Mouse (Mus musculus) liver, postnatal 0 days (tissue): ENCODE results near the gene Dnmt3c. TPM values are rescaled to one million over a fixed set of nuclear protein-coding genes. Genes with fewer than 3 reads are reported as not detected.

ENCODE experiments used
- ATAC-seq: fragments of 200-750 bp; cut with Nextera tagmentation; 2 replicates; pipeline ENCODE4 v1.8.0; 2017; ENCODE audit warnings: mild to moderate bottlenecking, moderate library complexity
- DNase-seq: peaks from one replicate; pipeline ENCODE4 v3.0.0-alpha.2; 2016
- H3K27ac ChIP-seq: fragments of 300-500 bp; sonication (generic); 2 replicates; pipeline ENCODE4 v1.5.1; 2014; ENCODE audit warnings: antibody characterized with exemption, moderate library complexity, mild to moderate bottlenecking, low read depth
- H3K27me3 ChIP-seq: fragments of 300-500 bp; sonication (generic); 2 replicates; pipeline ENCODE4 v1.6.1; 2014; ENCODE audit warnings: low read length, control low read depth, mixed read lengths; ENCODE audit not compliant: insufficient read depth
- H3K36me3 ChIP-seq: fragments of 300-500 bp; sonication (generic); replicated peaks from 2 replicates; pipeline ENCODE4 v1.6.1; 2014; ENCODE audit warnings: mild to moderate bottlenecking, control low read depth, low read length, moderate library complexity, mixed read lengths; ENCODE audit not compliant: insufficient read depth
- H3K4me1 ChIP-seq: fragments of 300-500 bp; sonication (generic); 2 replicates; pipeline ENCODE4 v1.6.1; 2014; ENCODE audit warnings: antibody characterized with exemption, mild to moderate bottlenecking, control low read depth; ENCODE audit not compliant: insufficient read depth
- H3K4me2 ChIP-seq: fragments of 300-500 bp; sonication (generic); 2 replicates; pipeline ENCODE4 v1.6.1; 2014; ENCODE audit warnings: low read depth, mild to moderate bottlenecking, low read length, moderate library complexity, mixed read lengths
- H3K4me3 ChIP-seq: fragments of 300-500 bp; sonication (generic); 2 replicates; pipeline ENCODE4 v1.5.1; 2014; ENCODE audit warnings: low read depth, low read length
- H3K9ac ChIP-seq: fragments of 300-500 bp; sonication (generic); replicated peaks from 2 replicates; pipeline ENCODE4 v1.6.1; 2014; ENCODE audit warnings: mild to moderate bottlenecking, moderate library complexity
- H3K9me3 ChIP-seq: fragments of 300-500 bp; sonication (generic); 2 replicates; pipeline ENCODE4 v1.6.1; 2016; ENCODE audit warnings: mild to moderate bottlenecking, control low read depth, low read length, mixed read lengths
- CTCF ChIP-seq: sonication (generic); IDR thresholded peaks from 2 replicates; pipeline ENCODE4 v1.5.1; 2016; ENCODE audit warnings: antibody characterized with exemption, low read depth
- EP300 ChIP-seq: IDR thresholded peaks from 2 replicates; pipeline ENCODE4 v1.6.1; 2016; ENCODE audit warnings: antibody characterized with exemption, low read depth, mild to moderate bottlenecking
- WGBS: fragments of 180-500 bp; shearing (Covaris S2); extraction: QIAGEN DNeasy Blood & Tissue Kit; methylation state at CpG from one replicate; pipeline ENCODE4 v1.1.7; 2014; ENCODE audit not compliant: insufficient replicate concordance; 5-methylcytosine and 5-hydroxymethylcytosine counted together
- polyA plus RNA-seq: library from polyadenylated mRNA; unstranded; fragments of >200 nt; fragmentation: Nextera tagmentation; extraction: Ambion mirVana; gene quantifications from 2 replicates; pipeline ENCODE4 v1.2.1, GENCODE M21; 2015

The Dnmt3c gene
- polyA plus RNA-seq, 1 experiment from 2014 or later, result 0.46 TPM

DNA sequence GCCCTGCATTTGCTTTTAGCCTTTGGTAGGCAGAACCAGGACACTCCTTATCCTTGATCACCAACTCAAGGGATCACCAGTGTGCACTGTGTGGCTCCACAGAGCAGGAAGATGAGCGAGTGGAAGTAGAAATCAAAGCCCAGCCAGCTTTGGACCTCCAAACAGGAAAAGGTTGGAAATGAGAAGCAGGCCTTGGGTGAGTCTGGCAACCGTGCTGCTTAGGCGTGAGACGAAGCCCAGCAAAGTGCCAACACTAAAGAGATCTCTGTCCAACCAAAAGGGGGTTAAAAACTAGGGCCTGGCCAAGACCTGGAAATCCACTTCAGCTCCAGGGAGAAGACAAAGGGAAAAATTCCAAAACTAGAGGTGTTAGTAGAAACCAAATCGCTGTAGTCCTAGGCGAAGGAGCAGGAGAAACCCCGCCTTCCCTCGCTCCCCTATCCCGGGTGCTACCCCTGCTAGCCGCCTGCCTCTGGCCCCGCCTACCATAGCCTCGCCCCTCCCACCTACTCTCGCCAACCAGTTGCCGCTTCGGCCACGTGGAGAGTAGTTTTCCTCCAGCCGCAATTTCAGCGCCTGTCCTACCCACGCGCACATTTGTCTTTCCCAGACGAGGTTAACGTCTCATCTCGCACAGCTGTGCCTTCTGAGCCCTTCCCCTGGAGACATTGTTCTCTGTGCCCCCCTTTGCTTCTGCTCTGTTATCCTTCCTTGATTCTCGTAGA is 82.3 kb downstream of the Dnmt3c start:
- Histone ChIP-seq H3K4me2 (peak overlapping the region; percentile 87), H3K36me3 (peaks cover 4% of the 10 kb centered on the region; the same call in 1 of the 2 replicates), H3K9ac (peak overlapping the region; percentile 51), H3K4me3 (peak overlapping the region; percentile 43), H3K27ac (peak overlapping the region; percentile 67), H3K27me3 (no peaks in the 10 kb centered on the region), H3K9me3 (no peaks in the 10 kb centered on the region), H3K4me1 (peaks cover 9% of the 10 kb centered on the region)
- ATAC-seq (peak; percentile 85), DNase-seq (peak; percentile 86)
- 9% methylated on average over 24 of the region's 24 CpGs for WGBS
- TF ChIP-seq EP300 (no peak), CTCF (no peak)

Other genes starting within 250 kb of the Dnmt3c start
- gene 4930404H24Rik, start 203.9 kb upstream of the Dnmt3c start, polyA plus RNA-seq, result not detected in 2 replicates
- gene Nol4l, start 166.7 kb upstream of the Dnmt3c start, polyA plus RNA-seq, result 1.7 and 1.9 TPM in 2 replicates
- 31.2 and 32.9 TPM in 2 replicates for gene Commd7, start 63.9 kb upstream of the Dnmt3c start, polyA plus RNA-seq
- 4.8 and 5.3 TPM in 2 replicates for gene Dnmt3b, start 47.2 kb upstream of the Dnmt3c start, polyA plus RNA-seq
- gene Mapre1, start 44.6 kb downstream of the Dnmt3c start, polyA plus RNA-seq, result 79.0 and 79.2 TPM in 2 replicates
- gene Efcab8, start 83.3 kb downstream of the Dnmt3c start, polyA plus RNA-seq, result 0.04 TPM in 1 of 2 replicates, not detected in the other
- not detected in 2 replicates for gene Sun5, start 174.4 kb downstream of the Dnmt3c start, polyA plus RNA-seq
- not detected in 2 replicates for gene Bpifb2, start 178.4 kb downstream of the Dnmt3c start, polyA plus RNA-seq
- not detected in 2 replicates for gene Bpifb6, start 203.7 kb downstream of the Dnmt3c start, polyA plus RNA-seq
- 0.08 TPM in 1 of 2 replicates, not detected in the other for gene Bpifb3, start 221.6 kb downstream of the Dnmt3c start, polyA plus RNA-seq
- gene Bpifb4, start 241.6 kb downstream of the Dnmt3c start, polyA plus RNA-seq, result not detected in 2 replicates